Mouse (Mus musculus) olfactory bulb, adult 2 months (tissue): ENCODE results near the gene Cit. TPM values are rescaled to one million over a fixed set of nuclear protein-coding genes. Genes with fewer than 3 reads are reported as not detected.
"Not testable (repeated sequence)": the region's sequence is repeated elsewhere in the genome, so short reads cannot be mapped to it uniquely, and the experiment has no call there.

Experiments used
- H3K27ac ChIP-seq: fragments of 200-500 bp; 2 replicates; pipeline ENCODE4 v1.5.1; 2012; ENCODE audit warnings: low read depth, low read length; ENCODE audit not compliant: insufficient read depth
- H3K4me1 ChIP-seq: fragments of 200-500 bp; 2 replicates; pipeline ENCODE4 v1.6.1; 2012; ENCODE audit warnings: low read length; ENCODE audit not compliant: control insufficient read depth, insufficient read depth
- H3K4me3 ChIP-seq: fragments of 200-500 bp; 2 replicates; pipeline ENCODE4 v1.5.1; 2012; ENCODE audit warnings: mild to moderate bottlenecking, low read depth, low read length, moderate library complexity; ENCODE audit not compliant: insufficient read depth
- CTCF ChIP-seq: fragments of 200-500 bp; IDR thresholded peaks from 2 replicates; pipeline ENCODE4 v1.5.1; 2012; ENCODE audit warnings: low read depth, mild to moderate bottlenecking, low read length, moderate library complexity; ENCODE audit not compliant: insufficient read depth
- POLR2A ChIP-seq: fragments of 200-500 bp; IDR thresholded peaks from 2 replicates; pipeline ENCODE4 v1.6.1; 2012; ENCODE audit warnings: mild to moderate bottlenecking, low read depth, low read length, moderate library complexity; ENCODE audit not compliant: insufficient read depth
- WGBS: fragments of 180-500 bp; shearing (Covaris S2); methylation state at CpG from one replicate; pipeline ENCODE4 v1.1.7; 2018; 5-methylcytosine and 5-hydroxymethylcytosine counted together
- polyA plus RNA-seq: library from polyadenylated mRNA; stranded (reverse); fragments of >200 nt; gene quantifications from 2 replicates; pipeline ENCODE4 v1.2.4, GENCODE M21; 2012; ENCODE audit warnings: low replicate concordance; ENCODE audit not compliant: missing spikeins, insufficient read depth, insufficient read length

The Cit gene
- polyA plus RNA-seq, 1 experiment: not detected

- Histone ChIP-seq H3K4me3 (no peak overlapping the region), H3K4me1 (0 out of 2 replicates have a peak, but pooled peaks cover 4% of the 10 kb centered on the region), H3K27ac (no peak overlapping the region)
- TF ChIP-seq POLR2A (no peak), CTCF (no peak)
- WGBS: 94% methylated on average over 2 of the region's 2 CpGs
Measured at GRCm38 (mm10) chr5:115832754-115833153, 12.3 kb upstream of the Cit start.

- not testable (repeated sequence) for H3K27ac ChIP-seq, H3K4me3 ChIP-seq, H3K4me1 ChIP-seq
Measured at GRCm38 (mm10) chr5:115833806-115834205, 11.3 kb upstream of the Cit start.

DNA sequence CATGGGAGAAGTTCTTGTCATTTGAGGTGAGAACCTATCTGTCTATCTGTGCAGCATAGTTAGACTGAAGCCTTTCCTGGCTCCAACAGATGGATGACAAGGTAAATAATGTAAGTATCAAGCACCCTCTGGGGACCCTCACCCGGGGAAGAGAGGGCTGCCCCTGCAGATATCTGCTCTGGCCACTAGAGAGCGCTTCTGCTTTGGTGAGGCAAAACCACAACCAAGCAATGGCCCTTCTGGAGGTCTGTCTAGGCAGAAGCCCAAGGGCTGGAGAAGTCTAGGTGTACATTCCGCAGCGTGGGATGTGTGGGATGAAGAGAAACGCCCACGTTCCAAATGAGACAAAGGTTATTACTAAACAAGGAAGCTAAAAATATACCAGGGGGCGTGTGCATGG is 9.8 kb upstream of the Cit start:
- Histone ChIP-seq H3K4me1 (0 out of 2 replicates have a peak, but pooled peaks cover 4% of the 10 kb centered on the region), H3K4me3 (no peak overlapping the region), H3K27ac (no peak overlapping the region)
- 39% methylated on average over 7 of the region's 7 CpGs for WGBS
- TF ChIP-seq POLR2A (no peak), CTCF (peak; percentile 53)

GRCm38 (mm10) chr5:115838059-115838458 is 7.0 kb upstream of the Cit start:
- TF ChIP-seq CTCF: no peak
- TF ChIP-seq POLR2A: no peak
- H3K4me3 ChIP-seq: no peak overlapping the region
- 73% methylated on average over 6 of the region's 6 CpGs for WGBS
- 0 out of 2 replicates have a peak, but pooled peaks cover 4% of the 10 kb centered on the region for H3K4me1 ChIP-seq
- H3K27ac ChIP-seq: no peak overlapping the region

GRCm38 (mm10) chr5:115840453-115840852 is 4.6 kb upstream of the Cit start:
- no peak overlapping the region for H3K4me3 ChIP-seq
- peaks cover 16% of the 10 kb centered on the region for H3K4me1 ChIP-seq
- no peak overlapping the region for H3K27ac ChIP-seq
- WGBS: 94% methylated on average over 5 of the region's 5 CpGs
- TF ChIP-seq CTCF (no peak), POLR2A (no peak)

DNA sequence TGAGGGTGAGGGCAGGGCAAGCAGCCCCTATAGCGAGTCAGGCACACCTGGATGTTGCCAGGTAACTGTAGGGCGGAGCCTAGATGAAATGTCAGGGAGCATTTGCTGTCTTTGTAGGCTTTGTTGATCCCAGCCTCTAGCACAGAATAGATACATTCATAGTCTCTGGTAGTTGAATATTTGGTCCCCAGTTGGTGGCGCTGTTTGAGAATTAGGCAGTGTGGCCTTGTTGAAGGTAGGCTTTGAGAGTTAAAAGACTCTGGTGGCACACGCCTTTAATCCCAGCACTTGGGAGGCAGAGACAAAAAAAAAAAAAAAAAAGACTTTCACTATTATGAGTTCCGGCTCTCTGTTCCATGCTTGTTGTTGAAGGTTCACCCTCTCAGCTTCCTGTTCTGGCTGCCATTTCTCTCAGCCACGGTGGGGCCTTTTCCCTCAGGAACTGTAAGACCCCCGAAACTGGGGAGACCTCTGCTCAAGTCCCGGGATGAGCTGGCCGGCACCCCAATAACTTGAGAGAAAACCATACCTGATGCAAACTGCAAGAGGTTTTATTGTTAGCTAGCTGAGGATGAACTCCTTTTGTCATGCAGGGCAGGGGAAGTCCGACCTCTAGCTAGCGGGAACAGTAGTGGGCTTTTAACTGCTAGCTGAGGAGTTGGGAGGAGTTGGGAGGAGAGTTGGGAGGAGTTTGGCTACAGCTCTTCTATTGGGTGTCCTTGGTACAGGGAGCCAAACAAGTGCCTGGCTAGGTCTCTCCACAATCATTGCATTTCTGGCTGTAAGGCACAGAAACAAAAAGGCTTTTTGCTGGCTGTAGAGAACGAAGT is 3.9 kb upstream of the Cit start:
- TF ChIP-seq CTCF: no peak
- TF ChIP-seq POLR2A: no peak
- Histone ChIP-seq H3K27ac (no peak overlapping the region), H3K4me1 (peaks cover 13% of the 10 kb centered on the region), H3K4me3 (no peak overlapping the region)
- 68% methylated on average over 12 of the region's 12 CpGs for WGBS

- TF ChIP-seq POLR2A: no peak
- no peak for TF ChIP-seq CTCF
- H3K4me3 ChIP-seq: peak overlapping the region; percentile 60
- WGBS: 3% methylated on average over 12 of the region's 12 CpGs
- H3K4me1 ChIP-seq: peaks cover 27% of the 10 kb centered on the region
- no peak overlapping the region for H3K27ac ChIP-seq
Measured at GRCm38 (mm10) chr5:115844368-115844765, 711 bp upstream of the Cit start.

DNA sequence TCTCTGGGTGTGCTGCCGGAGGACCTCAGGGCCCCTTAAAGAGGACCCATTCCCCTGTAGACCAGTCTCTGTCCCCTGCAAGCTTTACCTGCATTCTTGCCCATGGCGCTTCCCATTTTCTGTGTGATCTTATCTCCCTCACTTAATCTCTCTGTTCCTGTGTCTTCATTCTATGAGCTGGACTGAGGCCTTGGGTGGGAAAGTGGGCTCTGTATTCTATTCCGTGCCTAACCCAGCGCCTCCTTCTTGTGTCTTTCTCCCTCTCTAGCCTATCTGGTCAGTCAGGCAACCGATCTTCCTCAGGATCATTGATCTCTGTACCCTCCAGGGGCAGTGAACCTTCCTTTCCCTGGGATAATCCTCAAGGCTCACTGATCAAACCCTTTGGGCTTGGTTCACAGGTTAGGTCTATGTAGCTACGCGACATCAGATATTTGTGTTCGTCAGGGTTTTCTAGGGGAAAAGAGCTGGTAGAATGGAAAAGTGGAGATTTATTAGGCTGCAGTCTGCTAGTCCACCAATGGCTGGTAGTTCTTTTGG is 627 bp downstream of the Cit start:
- Histone ChIP-seq H3K4me1 (peaks cover 35% of the 10 kb centered on the region), H3K4me3 (no peak overlapping the region), H3K27ac (no peak overlapping the region)
- WGBS: 49% methylated on average over 8 of the region's 8 CpGs
- no peak for TF ChIP-seq CTCF

- TF ChIP-seq CTCF (no peak), POLR2A (no peak)
- Histone ChIP-seq H3K4me3 (no peak overlapping the region), H3K4me1 (peaks cover 46% of the 10 kb centered on the region), H3K27ac (peak overlapping the region; percentile 93)
- WGBS: 82% methylated on average over 8 of the region's 8 CpGs
Measured at GRCm38 (mm10) chr5:115847166-115847565, 2.1 kb downstream of the Cit start.
